Mouse (Mus musculus): ENCODE data around the gene Rgl1.
A peak's percentile ranks its signal among the peaks of the same experiment; 100 is the strongest.

Rgl1 gene

GRCm38 (mm10) chr1:152717329-152717728 lies 48.8 kb downstream of the Rgl1 start:
- DNase-seq (ENCODE audit: low spot score) = no peak

GRCm38 (mm10) chr1:152714405-152714804 lies 51.7 kb downstream of the Rgl1 start:
- no peak for DNase-seq (ENCODE audit: low spot score)

- DNase-seq (ENCODE audit: low spot score) = no peak
Observed at GRCm38 (mm10) chr1:152713924-152714323, 52.2 kb downstream of the Rgl1 start.

GRCm38 (mm10) chr1:152711037-152711436 lies 55.1 kb downstream of the Rgl1 start:
- DNase-seq (ENCODE audit: low spot score) = no peak

- DNase-seq (ENCODE audit: low spot score) = no peak
Observed at GRCm38 (mm10) chr1:152707560-152707959, 58.6 kb downstream of the Rgl1 start.

- no peak for DNase-seq (ENCODE audit: low spot score)
Observed at GRCm38 (mm10) chr1:152703941-152704340, 62.2 kb downstream of the Rgl1 start.

- no peak for DNase-seq (ENCODE audit: low spot score)
Observed at GRCm38 (mm10) chr1:152702920-152703319, 63.2 kb downstream of the Rgl1 start.

- no peak for DNase-seq (ENCODE audit: low spot score)
Observed at GRCm38 (mm10) chr1:152701066-152701465, 65.1 kb downstream of the Rgl1 start.

- no peak for DNase-seq (ENCODE audit: low spot score)
Observed at GRCm38 (mm10) chr1:152697341-152697740, 68.8 kb downstream of the Rgl1 start.

- DNase-seq (ENCODE audit: low spot score) = no peak
Observed at GRCm38 (mm10) chr1:152695491-152695890, 70.7 kb downstream of the Rgl1 start.

- DNase-seq (ENCODE audit: low spot score) = no peak
Observed at GRCm38 (mm10) chr1:152689968-152690367, 76.2 kb downstream of the Rgl1 start.

GRCm38 (mm10) chr1:152687733-152688181 lies 78.4 kb downstream of the Rgl1 start:
- DNase-seq (ENCODE audit: low spot score) = peak; percentile 34

- DNase-seq (ENCODE audit: low spot score) = peak; percentile 75
Observed at GRCm38 (mm10) chr1:152687099-152687730, 78.9 kb downstream of the Rgl1 start.

GRCm38 (mm10) chr1:152685531-152685930 lies 80.6 kb downstream of the Rgl1 start:
- no peak for DNase-seq (ENCODE audit: low spot score)

- DNase-seq (ENCODE audit: low spot score) = peak; percentile 29
Observed at GRCm38 (mm10) chr1:152682368-152683194, 83.6 kb downstream of the Rgl1 start.

- DNase-seq (ENCODE audit: low spot score) = no peak
Observed at GRCm38 (mm10) chr1:152681676-152682367, 84.3 kb downstream of the Rgl1 start.

- DNase-seq (ENCODE audit: low spot score) = peak; percentile 50
Observed at GRCm38 (mm10) chr1:152681116-152681515, 85.0 kb downstream of the Rgl1 start.

GRCm38 (mm10) chr1:152678451-152678850 lies 87.7 kb downstream of the Rgl1 start:
- DNase-seq (ENCODE audit: low spot score) = no peak

- DNase-seq (ENCODE audit: low spot score) = no peak
Observed at GRCm38 (mm10) chr1:152677482-152678211, 88.5 kb downstream of the Rgl1 start.

GRCm38 (mm10) chr1:152669446-152670180 lies 96.5 kb downstream of the Rgl1 start:
- DNase-seq (ENCODE audit: low spot score) = peak; percentile 45

GRCm38 (mm10) chr1:152660436-152660835 lies 105.7 kb downstream of the Rgl1 start:
- DNase-seq (ENCODE audit: low spot score) = no peak
